Mouse (Mus musculus) heart, embryonic 11.5 days (tissue): ENCODE measurements around the gene Mapk14. TPM values are rescaled to one million over a fixed set of nuclear protein-coding genes. Genes with fewer than 3 reads are reported as not detected.

Source experiments
- ATAC-seq: fragments of 200-750 bp; cut with Nextera tagmentation; replicated peaks from 2 replicates; pipeline ENCODE4 v1.8.0; 2017; ENCODE audit warnings: moderate library complexity; ENCODE audit not compliant: insufficient number of reproducible peaks, low FRiP score, low TSS enrichment
- H3K27ac ChIP-seq: fragments of 300-500 bp; sonication (generic); 2 replicates; pipeline ENCODE4 v1.5.1; 2014; ENCODE audit warnings: mild to moderate bottlenecking, low read depth, low read length
- H3K27me3 ChIP-seq: fragments of 300-500 bp; sonication (generic); 2 replicates; pipeline ENCODE4 v1.6.1; 2014; ENCODE audit warnings: mild to moderate bottlenecking, low read length, mixed read lengths; ENCODE audit not compliant: control insufficient read depth, insufficient read depth
- H3K36me3 ChIP-seq: fragments of 300-500 bp; sonication (generic); 2 replicates; pipeline ENCODE4 v1.6.1; 2014; ENCODE audit warnings: mild to moderate bottlenecking, low read length, moderate library complexity, mixed read lengths; ENCODE audit not compliant: control insufficient read depth, insufficient read depth
- H3K4me1 ChIP-seq: fragments of 300-500 bp; sonication (generic); 2 replicates; pipeline ENCODE4 v1.6.1; 2014; ENCODE audit warnings: low read length; ENCODE audit not compliant: control insufficient read depth, insufficient read depth
- H3K4me2 ChIP-seq: fragments of 300-500 bp; sonication (generic); 2 replicates; pipeline ENCODE4 v1.6.1; 2014; ENCODE audit warnings: mild to moderate bottlenecking, moderate library complexity
- H3K4me3 ChIP-seq: fragments of 300-500 bp; sonication (generic); 2 replicates; pipeline ENCODE4 v1.5.1; 2014; ENCODE audit warnings: low read depth, low read length
- H3K9ac ChIP-seq: fragments of 300-500 bp; sonication (generic); 2 replicates; pipeline ENCODE4 v1.6.1; 2014; ENCODE audit warnings: mild to moderate bottlenecking, low read depth, low read length, moderate library complexity
- H3K9me3 ChIP-seq: fragments of 300-500 bp; sonication (generic); replicated peaks from 2 replicates; pipeline ENCODE4 v1.6.1; 2016; ENCODE audit warnings: low read length; ENCODE audit not compliant: control insufficient read depth
- WGBS: fragments of 180-500 bp; shearing (Covaris S2); extraction: QIAGEN DNeasy Blood & Tissue Kit; methylation state at CpG from one replicate; pipeline ENCODE4 v1.1.7; 2014; ENCODE audit not compliant: insufficient replicate concordance; 5-methylcytosine and 5-hydroxymethylcytosine counted together
- polyA plus RNA-seq: library from polyadenylated mRNA; unstranded; fragments of >200 nt; fragmentation: Nextera tagmentation; extraction: Ambion mirVana; gene quantifications from 2 replicates; pipeline ENCODE4 v1.2.1, GENCODE M21; 2014

Gene Mapk14
- polyA plus RNA-seq, 1 experiment from 2014 or later: 37.1 TPM

DNA sequence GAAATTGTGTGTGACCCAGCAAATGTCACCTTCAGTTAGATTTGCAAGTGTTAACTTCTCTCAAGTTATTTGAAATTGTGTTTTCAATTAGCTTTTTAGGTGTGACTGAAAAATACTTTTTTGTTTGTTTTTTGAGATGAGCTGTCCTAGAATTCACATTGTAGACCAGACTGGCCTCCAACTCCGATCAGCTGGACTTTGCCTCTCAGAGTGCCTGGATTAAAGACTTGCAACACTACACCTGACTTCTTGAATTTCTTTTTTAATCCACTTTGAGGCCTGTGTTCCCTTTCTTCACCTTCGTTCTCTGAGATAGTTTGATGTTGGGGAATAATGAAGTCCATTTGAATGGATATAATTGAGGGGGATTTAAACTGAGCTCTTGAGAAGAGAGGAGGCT lies 2.9 kb downstream of the Mapk14 start:
- H3K27ac ChIP-seq: no peak overlapping the region
- no peaks in the 10 kb centered on the region for H3K9me3 ChIP-seq
- no peak overlapping the region for H3K4me2 ChIP-seq
- no peak overlapping the region for H3K4me3 ChIP-seq
- WGBS: 90% methylated on average over 2 of the region's 2 CpGs
- no peak overlapping the region for H3K9ac ChIP-seq
- no peaks in the 10 kb centered on the region for H3K36me3 ChIP-seq
- peaks cover 48% of the 10 kb centered on the region for H3K4me1 ChIP-seq
- 0 out of 2 replicates have a peak, but pooled peaks cover 2% of the 10 kb centered on the region for H3K27me3 ChIP-seq
- no peak for ATAC-seq

DNA sequence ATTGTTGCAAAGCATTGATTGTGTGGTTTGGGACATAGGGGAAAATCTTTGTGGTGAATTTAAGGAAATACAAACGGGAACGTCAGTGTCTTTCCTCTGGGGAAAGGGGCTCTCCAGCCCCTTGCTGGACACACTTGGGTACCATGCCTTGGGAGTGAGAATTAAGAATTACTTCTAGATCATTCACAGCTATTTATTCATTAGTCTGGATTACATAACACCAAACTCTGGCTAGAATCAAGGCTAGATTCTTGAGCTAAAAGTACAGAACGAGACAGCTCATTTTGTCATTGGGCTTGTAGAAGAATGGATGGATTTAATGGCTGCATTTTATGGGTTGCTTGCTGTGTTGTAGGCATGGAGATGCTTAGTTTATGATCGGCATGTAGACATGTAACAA lies 3.7 kb downstream of the Mapk14 start:
- no peak overlapping the region for H3K4me3 ChIP-seq
- no peaks in the 10 kb centered on the region for H3K9me3 ChIP-seq
- no peak overlapping the region for H3K27ac ChIP-seq
- 87% methylated on average over 4 of the region's 4 CpGs for WGBS
- H3K4me1 ChIP-seq: peaks cover 45% of the 10 kb centered on the region
- H3K4me2 ChIP-seq: no peak overlapping the region
- no peak overlapping the region for H3K9ac ChIP-seq
- ATAC-seq: no peak
- H3K36me3 ChIP-seq: no peaks in the 10 kb centered on the region
- H3K27me3 ChIP-seq: no peaks in the 10 kb centered on the region

DNA sequence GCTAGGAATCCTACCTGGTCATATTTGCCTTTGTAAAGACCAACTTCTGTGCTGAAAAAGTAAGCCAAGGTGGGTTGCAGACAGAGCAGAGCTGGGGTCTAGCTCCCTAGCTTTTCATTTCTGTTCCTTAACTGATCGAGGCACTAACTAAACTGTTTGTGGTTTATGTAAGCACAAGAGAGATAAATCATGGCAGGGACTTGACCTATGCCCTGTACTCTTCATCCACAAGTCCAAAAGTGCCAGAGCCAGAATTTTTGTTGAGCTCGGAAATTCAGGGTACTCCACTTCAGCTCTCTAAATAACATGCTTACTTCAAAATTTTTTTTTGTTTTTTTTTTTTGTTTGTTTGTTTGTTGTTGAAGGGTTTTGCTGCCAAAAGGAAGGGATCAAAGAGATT lies 5.5 kb downstream of the Mapk14 start:
- peaks cover 41% of the 10 kb centered on the region for H3K4me1 ChIP-seq
- WGBS: 33% methylated on average over 2 of the region's 2 CpGs
- H3K27me3 ChIP-seq: no peaks in the 10 kb centered on the region
- H3K4me3 ChIP-seq: no peak overlapping the region
- ATAC-seq: no peak
- no peaks in the 10 kb centered on the region for H3K36me3 ChIP-seq
- no peak overlapping the region for H3K9ac ChIP-seq
- H3K4me2 ChIP-seq: no peak overlapping the region
- no peaks in the 10 kb centered on the region for H3K9me3 ChIP-seq
- no peak overlapping the region for H3K27ac ChIP-seq

DNA sequence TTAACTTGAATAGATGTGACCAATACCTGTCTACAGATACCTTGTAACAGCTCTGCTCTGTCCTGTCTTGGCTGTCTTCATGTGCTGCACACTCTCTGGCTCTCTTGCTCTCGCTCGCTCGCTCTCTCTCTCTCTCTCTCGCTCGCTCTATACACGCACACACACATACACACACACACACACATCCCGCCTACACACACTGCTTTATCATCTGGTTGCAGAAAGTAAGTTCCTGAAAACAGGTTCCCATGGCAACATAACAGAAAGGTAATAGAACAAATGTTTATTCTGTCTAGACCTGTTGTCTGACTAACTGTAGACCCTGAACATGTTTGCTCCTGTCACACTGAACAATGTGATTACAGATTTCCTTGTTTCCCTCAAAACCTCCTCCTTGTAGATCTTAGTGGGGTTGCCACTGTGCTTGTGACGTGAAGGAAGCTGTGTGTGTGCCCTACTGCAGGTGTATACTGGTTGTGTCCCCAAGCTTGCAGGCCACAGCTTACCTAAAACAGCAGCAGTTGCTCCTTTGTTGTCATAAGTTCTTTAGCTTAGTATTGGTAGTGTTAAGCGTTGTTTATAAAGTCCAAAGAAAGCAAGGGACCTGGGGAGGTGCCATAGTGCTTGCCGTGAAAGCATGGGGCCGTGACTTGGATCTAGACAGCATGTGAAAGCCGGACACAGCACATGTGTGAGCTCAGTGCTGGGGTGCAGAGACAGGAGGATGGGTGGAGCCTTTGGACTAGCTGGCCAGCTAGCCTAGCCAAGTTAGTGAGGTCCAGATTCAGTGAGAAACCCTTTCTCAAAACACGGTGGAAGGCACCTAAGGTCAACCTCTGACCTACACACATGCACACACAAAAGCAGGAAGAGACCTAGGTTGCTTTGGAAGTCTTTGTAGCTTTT lies 6.4 kb downstream of the Mapk14 start:
- no peak overlapping the region for H3K9ac ChIP-seq
- H3K4me1 ChIP-seq: peaks cover 41% of the 10 kb centered on the region
- no peak overlapping the region for H3K4me2 ChIP-seq
- no peaks in the 10 kb centered on the region for H3K9me3 ChIP-seq
- WGBS: 73% methylated on average over 13 of the region's 13 CpGs
- ATAC-seq: no peak
- H3K36me3 ChIP-seq: peaks cover 5% of the 10 kb centered on the region; the same call in 1 of the 2 replicates
- H3K4me3 ChIP-seq: no peak overlapping the region
- H3K27me3 ChIP-seq: no peaks in the 10 kb centered on the region
- H3K27ac ChIP-seq: no peak overlapping the region; the same call in 1 of the 2 replicates

DNA sequence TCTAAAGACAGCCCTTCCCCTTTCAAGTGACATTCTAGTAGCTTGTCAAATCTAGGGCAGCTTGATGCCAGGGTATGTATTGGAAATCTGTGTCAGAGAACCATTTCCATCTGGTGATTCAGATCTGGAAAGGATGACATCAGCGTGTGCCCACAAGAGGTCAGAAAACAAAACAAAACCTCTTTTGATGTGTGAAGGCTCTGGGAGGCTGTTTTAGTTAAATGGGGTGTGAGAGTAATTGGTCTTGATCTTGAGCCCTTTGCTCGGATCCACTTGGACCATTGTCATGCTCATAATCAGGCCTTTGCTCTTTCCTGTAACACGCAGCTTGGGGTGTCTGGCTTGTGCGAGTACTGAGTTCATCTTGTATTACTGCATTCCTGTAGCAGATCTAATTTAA lies 7.1 kb downstream of the Mapk14 start:
- H3K27ac ChIP-seq: no peak overlapping the region
- 60% methylated on average over 4 of the region's 4 CpGs for WGBS

DNA sequence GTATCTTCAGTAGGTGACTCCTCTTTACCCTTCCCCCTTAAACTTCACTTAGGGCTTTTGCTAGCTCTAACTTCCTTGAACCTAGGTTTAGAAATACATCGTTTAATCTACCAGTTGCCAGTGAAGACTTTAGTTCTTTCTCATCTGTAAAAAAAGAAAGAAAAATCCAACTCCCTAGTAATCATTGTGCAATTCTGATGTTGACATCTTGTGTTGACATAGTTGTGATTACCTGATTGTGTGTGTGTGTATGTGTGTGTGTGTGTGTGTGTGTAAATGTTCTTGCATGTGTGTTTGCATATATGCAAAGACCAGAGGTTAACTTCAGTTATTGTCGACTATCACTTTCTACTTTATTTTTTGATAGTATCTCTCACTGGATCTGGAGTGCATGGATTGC lies 7.5 kb downstream of the Mapk14 start:
- H3K4me3 ChIP-seq: no peak overlapping the region
- no peaks in the 10 kb centered on the region for H3K27me3 ChIP-seq
- H3K36me3 ChIP-seq: peaks cover 5% of the 10 kb centered on the region; the same call in 1 of the 2 replicates
- no peak for ATAC-seq
- H3K9me3 ChIP-seq: no peaks in the 10 kb centered on the region
- H3K27ac ChIP-seq: no peak overlapping the region
- no peak overlapping the region for H3K4me2 ChIP-seq
- no peak overlapping the region for H3K9ac ChIP-seq
- H3K4me1 ChIP-seq: peaks cover 31% of the 10 kb centered on the region
- WGBS: 80% methylated on average over 2 of the region's 2 CpGs

More for the DNA sequence above, 7.1 kb downstream of the Mapk14 start:
- peaks cover 35% of the 10 kb centered on the region for H3K4me1 ChIP-seq
- ATAC-seq: no peak
- H3K9me3 ChIP-seq: no peaks in the 10 kb centered on the region
- no peak overlapping the region for H3K4me3 ChIP-seq
- no peak overlapping the region for H3K9ac ChIP-seq
- H3K36me3 ChIP-seq: peaks cover 5% of the 10 kb centered on the region; the same call in 1 of the 2 replicates
- H3K27me3 ChIP-seq: no peaks in the 10 kb centered on the region
- no peak overlapping the region for H3K4me2 ChIP-seq

DNA sequence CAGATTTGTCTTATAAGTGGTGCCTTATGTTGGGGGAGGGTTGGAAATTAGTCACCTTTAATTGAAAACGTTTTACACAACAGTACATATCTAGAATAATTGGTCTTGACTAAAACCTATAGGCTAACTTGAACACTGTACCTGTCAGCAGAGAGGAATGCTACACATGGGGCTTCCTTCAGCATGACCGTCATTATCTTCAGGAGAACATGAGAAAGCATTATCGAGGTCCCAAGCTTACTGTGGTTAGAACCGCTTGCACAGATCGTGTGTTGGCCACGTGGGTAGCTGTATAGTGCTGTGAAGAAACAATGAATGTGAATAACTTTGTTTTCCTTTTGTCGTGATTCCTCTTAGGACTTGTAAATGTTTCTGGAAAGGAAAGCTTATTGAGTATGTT lies 8.7 kb downstream of the Mapk14 start:
- no peaks in the 10 kb centered on the region for H3K9me3 ChIP-seq
- no peak overlapping the region for H3K4me3 ChIP-seq
- H3K27me3 ChIP-seq: no peaks in the 10 kb centered on the region
- peaks cover 29% of the 10 kb centered on the region for H3K4me1 ChIP-seq
- no peak overlapping the region for H3K9ac ChIP-seq
- H3K36me3 ChIP-seq: peaks cover 5% of the 10 kb centered on the region; the same call in 1 of the 2 replicates
- 84% methylated on average over 7 of the region's 7 CpGs for WGBS
- ATAC-seq: no peak
- H3K4me2 ChIP-seq: no peak overlapping the region
- H3K27ac ChIP-seq: no peak overlapping the region

DNA sequence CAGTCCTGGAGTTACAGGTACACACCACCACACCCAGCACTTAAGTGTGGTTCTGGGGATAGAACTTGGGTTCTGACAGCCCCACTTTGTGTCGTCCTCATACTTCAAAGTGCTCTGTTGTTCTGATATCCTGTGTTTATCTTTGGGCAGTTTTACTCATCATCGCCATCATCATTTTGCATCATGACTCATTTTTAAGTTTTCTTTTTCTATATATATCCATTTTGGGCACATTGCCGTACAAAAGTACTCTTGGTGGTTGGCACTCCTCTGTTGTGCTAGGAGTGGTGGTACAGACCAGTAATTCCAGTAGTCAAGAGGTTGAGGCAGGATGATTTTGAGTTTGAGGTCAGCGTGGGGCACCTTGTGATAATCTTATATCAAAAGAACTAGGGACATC lies 10.0 kb downstream of the Mapk14 start:
- Histone ChIP-seq H3K4me3 (no peak overlapping the region), H3K9me3 (no peaks in the 10 kb centered on the region), H3K9ac (no peak overlapping the region), H3K27me3 (no peaks in the 10 kb centered on the region), H3K27ac (no peak overlapping the region), H3K4me2 (no peak overlapping the region), H3K36me3 (peaks cover 5% of the 10 kb centered on the region; the same call in 1 of the 2 replicates), H3K4me1 (peaks cover 26% of the 10 kb centered on the region)
- no peak for ATAC-seq
- 89% methylated on average over 4 of the region's 4 CpGs for WGBS

DNA sequence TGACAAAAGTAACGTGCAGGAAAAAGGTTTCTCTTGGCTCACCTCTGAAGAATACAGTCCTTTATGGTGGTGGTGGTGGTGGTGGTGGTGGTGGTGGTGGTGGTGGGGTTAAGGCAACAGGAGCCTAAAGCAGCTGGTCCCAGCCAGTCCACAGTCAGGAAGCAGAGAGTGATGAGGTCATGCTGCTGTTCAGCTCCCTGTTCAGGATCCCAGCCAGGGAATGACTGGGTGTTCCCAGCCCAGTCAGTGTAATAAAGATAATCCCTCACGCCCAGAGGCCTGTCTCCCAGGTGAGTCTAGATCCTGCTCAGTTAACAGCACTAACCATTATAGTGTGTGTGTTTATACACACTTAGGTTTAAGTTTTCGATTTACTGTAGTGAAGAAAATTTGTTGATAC lies 10.6 kb downstream of the Mapk14 start:
- peaks cover 23% of the 10 kb centered on the region for H3K4me1 ChIP-seq
- H3K4me3 ChIP-seq: no peak overlapping the region
- H3K27ac ChIP-seq: no peak overlapping the region
- H3K9ac ChIP-seq: no peak overlapping the region
- H3K9me3 ChIP-seq: no peaks in the 10 kb centered on the region
- no peak overlapping the region for H3K4me2 ChIP-seq
- peaks cover 5% of the 10 kb centered on the region; the same call in 1 of the 2 replicates for H3K36me3 ChIP-seq
- ATAC-seq: no peak
- 86% methylated on average over 3 of the region's 3 CpGs for WGBS
- no peaks in the 10 kb centered on the region for H3K27me3 ChIP-seq
